Mouse (Mus musculus) hindbrain, postnatal 0 days (tissue): ENCODE results near the gene Slc23a2. TPM values are rescaled to one million over a fixed set of nuclear protein-coding genes. Genes with fewer than 3 reads are reported as not detected.

Experiments used
- ATAC-seq: fragments of 200-750 bp; cut with Nextera tagmentation; 2 replicates; pipeline ENCODE4 v1.8.0; 2017; ENCODE audit warnings: mild to moderate bottlenecking, moderate TSS enrichment, moderate library complexity
- DNase-seq: peaks from one replicate; pipeline ENCODE4 v3.0.0-alpha.2; 2015; ENCODE audit warnings: low spot score
- H3K27ac ChIP-seq: fragments of 300-500 bp; sonication (generic); 2 replicates; pipeline ENCODE4 v1.5.1; 2014; ENCODE audit warnings: mild to moderate bottlenecking
- H3K27me3 ChIP-seq: fragments of 300-500 bp; sonication (generic); 2 replicates; pipeline ENCODE4 v1.6.1; 2014; ENCODE audit warnings: low read length, mixed read lengths; ENCODE audit not compliant: insufficient read depth
- H3K36me3 ChIP-seq: fragments of 300-500 bp; sonication (generic); 2 replicates; pipeline ENCODE4 v1.6.1; 2014; ENCODE audit warnings: low read length, mixed read lengths; ENCODE audit not compliant: insufficient read depth
- H3K4me1 ChIP-seq: fragments of 300-500 bp; sonication (generic); 2 replicates; pipeline ENCODE4 v1.6.1; 2014; ENCODE audit warnings: antibody characterized with exemption, low read length, mixed read lengths; ENCODE audit not compliant: insufficient read depth
- H3K4me2 ChIP-seq: fragments of 300-500 bp; sonication (generic); 2 replicates; pipeline ENCODE4 v1.6.1; 2014; ENCODE audit warnings: low read depth, mild to moderate bottlenecking, low read length, moderate library complexity, mixed read lengths
- H3K4me3 ChIP-seq: fragments of 300-500 bp; sonication (generic); 2 replicates; pipeline ENCODE4 v1.5.1; 2014; ENCODE audit warnings: low read length
- H3K9ac ChIP-seq: fragments of 300-500 bp; sonication (generic); replicated peaks from 2 replicates; pipeline ENCODE4 v1.6.1; 2014; ENCODE audit warnings: mild to moderate bottlenecking, low read length, moderate library complexity, mixed read lengths
- H3K9me3 ChIP-seq: fragments of 300-500 bp; sonication (generic); 2 replicates; pipeline ENCODE4 v1.6.1; 2016; ENCODE audit warnings: low read length, mixed read lengths
- CTCF ChIP-seq: IDR thresholded peaks from 2 replicates; pipeline ENCODE4 v1.5.1; 2016; ENCODE audit warnings: antibody characterized with exemption, control low read depth, low read depth
- WGBS: fragments of 180-500 bp; shearing (Covaris S2); extraction: QIAGEN DNeasy Blood & Tissue Kit; methylation state at CpG from one replicate; pipeline ENCODE4 v1.1.7; 2014; 5-methylcytosine and 5-hydroxymethylcytosine counted together
- polyA plus RNA-seq: library from polyadenylated mRNA; unstranded; fragments of >200 nt; fragmentation: Nextera tagmentation; extraction: Ambion mirVana; gene quantifications from 2 replicates; pipeline ENCODE4 v1.2.1, GENCODE M21; 2015
- total RNA-seq: library from RNA; depleted of rRNA; stranded (reverse); fragments of >200 nt; gene quantifications from 2 replicates; pipeline ENCODE4 v1.2.3, GENCODE M21; 2014

Gene Slc23a2
- total and polyA plus RNA-seq, 2 experiments from 2014 or later = 49.4 to 83.1 TPM

DNA sequence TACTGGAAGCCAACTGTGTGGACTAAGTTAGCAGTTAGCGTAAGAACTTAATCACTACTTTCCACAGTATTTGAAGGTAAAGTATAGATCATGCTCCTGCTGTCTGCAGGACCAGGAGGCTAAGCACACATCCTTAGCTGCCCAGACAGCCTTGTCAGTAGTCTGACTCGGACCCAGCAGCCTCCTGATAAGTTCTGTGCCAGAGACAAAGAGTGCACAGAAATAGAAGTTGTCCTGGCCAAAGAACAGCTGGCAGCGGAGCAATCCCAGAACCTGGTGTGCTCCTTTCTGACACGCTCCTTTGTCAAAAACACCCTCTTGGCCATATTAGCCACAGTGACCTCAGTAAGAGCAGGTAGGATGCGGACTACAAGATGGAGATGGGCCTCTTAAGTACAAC is 65.8 kb downstream of the Slc23a2 start:
- Histone ChIP-seq H3K4me3 (no peak overlapping the region), H3K27me3 (no peaks in the 10 kb centered on the region), H3K4me2 (no peak overlapping the region), H3K27ac (no peak overlapping the region), H3K36me3 (peaks cover 22% of the 10 kb centered on the region), H3K4me1 (no peaks in the 10 kb centered on the region), H3K9me3 (no peaks in the 10 kb centered on the region), H3K9ac (no peak overlapping the region)
- no peak for TF ChIP-seq CTCF
- WGBS = 76% methylated on average over 5 of the region's 5 CpGs
- no peak for DNase-seq
- ATAC-seq = no peak

GRCm38 (mm10) chr2:132073052-132073451 is 71.9 kb downstream of the Slc23a2 start:
- Histone ChIP-seq H3K4me2 (no peak overlapping the region), H3K27ac (no peak overlapping the region), H3K4me3 (no peak overlapping the region), H3K9ac (no peak overlapping the region), H3K4me1 (no peaks in the 10 kb centered on the region), H3K36me3 (peaks cover 41% of the 10 kb centered on the region), H3K27me3 (no peaks in the 10 kb centered on the region), H3K9me3 (no peaks in the 10 kb centered on the region)
- DNase-seq = no peak
- ATAC-seq = no peak
- TF ChIP-seq CTCF = no peak
- WGBS = 84% methylated on average over 3 of the region's 3 CpGs

DNA sequence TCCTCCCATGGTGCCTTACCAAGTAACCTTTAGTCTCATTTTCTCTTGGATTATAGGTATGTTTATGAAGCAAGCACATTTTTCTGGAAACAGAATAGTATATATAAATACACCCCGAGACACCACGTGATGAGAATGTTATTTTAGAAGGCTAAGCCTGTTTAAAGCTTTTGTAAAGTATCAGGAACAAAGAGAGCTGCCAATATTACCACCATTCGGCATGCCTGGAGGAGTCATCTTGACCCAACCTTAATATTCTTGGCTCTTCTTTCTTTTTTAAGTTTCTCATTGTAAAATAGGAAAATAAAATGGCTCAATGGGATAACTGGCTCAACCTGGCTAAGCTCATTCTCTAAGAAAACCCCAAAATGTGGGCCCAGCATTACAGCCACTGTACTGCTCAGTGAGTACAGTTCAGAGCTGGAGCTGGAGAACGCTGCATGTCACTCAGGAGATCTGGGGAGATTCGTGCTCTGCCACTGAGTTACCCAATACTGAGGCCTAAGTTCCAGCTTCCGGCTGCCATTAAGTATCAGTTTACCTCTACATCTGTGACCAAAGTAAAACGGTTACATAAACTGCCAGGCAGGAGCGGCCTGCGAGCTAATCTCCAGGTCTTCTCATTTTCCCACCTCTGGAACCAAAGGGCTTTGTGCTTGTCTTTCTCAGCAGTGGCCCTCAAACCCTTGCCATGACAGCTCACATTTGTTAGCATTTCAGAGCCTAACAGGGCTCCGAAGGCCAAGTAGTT is 74.7 kb downstream of the Slc23a2 start:
- ATAC-seq = no peak
- Histone ChIP-seq H3K9me3 (no peaks in the 10 kb centered on the region), H3K27ac (no peak overlapping the region), H3K4me1 (no peaks in the 10 kb centered on the region), H3K9ac (no peak overlapping the region), H3K4me3 (no peak overlapping the region), H3K36me3 (peaks cover 43% of the 10 kb centered on the region), H3K4me2 (no peak overlapping the region), H3K27me3 (no peaks in the 10 kb centered on the region)
- no peak for DNase-seq
- no peak for TF ChIP-seq CTCF
- 93% methylated on average over 10 of the region's 10 CpGs for WGBS

DNA sequence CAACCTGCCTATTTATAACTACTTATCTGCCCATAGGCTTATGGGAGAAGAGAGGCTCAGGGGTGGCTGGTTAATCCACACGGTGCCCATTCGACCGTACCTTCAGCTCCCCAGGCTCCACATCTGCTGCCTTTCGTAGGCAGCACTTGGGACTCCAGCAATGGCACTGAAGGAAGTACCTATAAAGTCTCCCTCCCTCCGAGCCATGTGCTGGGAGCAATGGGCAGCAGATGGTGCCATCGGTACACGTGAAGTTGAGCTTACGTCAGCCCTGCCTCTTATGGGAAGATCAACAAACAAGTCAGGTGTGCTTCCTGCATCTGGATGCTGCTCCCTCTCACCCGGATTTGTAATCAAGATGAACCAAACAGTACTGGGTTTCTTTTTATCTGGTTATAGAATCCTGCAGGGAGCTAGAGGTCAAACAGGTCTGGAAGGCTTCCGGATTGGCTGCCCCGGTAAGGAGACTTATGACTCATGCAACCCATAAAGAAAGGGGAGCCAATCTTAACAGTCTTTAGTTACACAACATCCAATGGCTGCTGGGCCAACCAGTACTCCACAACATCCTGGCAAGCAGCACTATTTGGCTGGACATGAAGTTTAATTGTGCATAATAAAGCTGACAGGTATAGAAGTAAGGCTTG is 80.6 kb downstream of the Slc23a2 start:
- WGBS = 69% methylated on average over 11 of the region's 11 CpGs
- Histone ChIP-seq H3K27me3 (no peaks in the 10 kb centered on the region), H3K27ac (no peak overlapping the region), H3K4me2 (no peak overlapping the region), H3K4me1 (no peaks in the 10 kb centered on the region), H3K4me3 (no peak overlapping the region), H3K9ac (no peak overlapping the region), H3K9me3 (no peaks in the 10 kb centered on the region), H3K36me3 (peaks cover 37% of the 10 kb centered on the region; the same call in 1 of the 2 replicates)
- peak; percentile 29; the same call in 1 of the 2 replicates for TF ChIP-seq CTCF
- peak; percentile 24 for DNase-seq
- peak; percentile 57; the same call in 1 of the 2 replicates for ATAC-seq

GRCm38 (mm10) chr2:132063776-132064175 is 81.1 kb downstream of the Slc23a2 start:
- H3K4me3 ChIP-seq = no peak overlapping the region
- no peak overlapping the region for H3K4me2 ChIP-seq
- peaks cover 42% of the 10 kb centered on the region; the same call in 1 of the 2 replicates for H3K36me3 ChIP-seq
- H3K9ac ChIP-seq = no peak overlapping the region
- no peaks in the 10 kb centered on the region for H3K4me1 ChIP-seq
- ATAC-seq (no peak), DNase-seq (no peak)
- no peak overlapping the region for H3K27ac ChIP-seq
- no peaks in the 10 kb centered on the region for H3K9me3 ChIP-seq
- TF ChIP-seq CTCF = no peak
- H3K27me3 ChIP-seq = no peaks in the 10 kb centered on the region
- 91% methylated on average over 3 of the region's 3 CpGs for WGBS

DNA sequence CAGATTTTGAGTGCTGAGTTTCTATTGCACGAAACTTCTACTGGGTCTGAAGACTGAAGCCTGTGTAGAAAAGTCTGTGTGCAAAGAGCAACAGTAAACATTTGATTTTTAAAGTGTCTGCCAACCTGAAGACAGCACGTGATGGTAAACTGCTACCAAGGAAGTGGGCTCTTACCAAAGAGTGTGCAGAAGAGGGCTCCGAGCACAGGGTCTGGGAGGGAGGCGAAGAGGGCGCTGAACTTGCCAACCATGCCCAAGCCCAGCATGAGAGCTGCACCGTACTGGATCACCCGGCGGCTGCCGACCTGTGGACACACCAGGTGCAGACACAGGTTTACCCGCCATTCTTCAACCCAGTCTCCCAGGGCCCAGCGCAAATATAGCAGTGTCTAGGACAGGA is 83.0 kb downstream of the Slc23a2 start:
- no peak for ATAC-seq
- Histone ChIP-seq H3K27ac (no peak overlapping the region), H3K36me3 (peaks cover 55% of the 10 kb centered on the region), H3K27me3 (no peaks in the 10 kb centered on the region), H3K9ac (no peak overlapping the region), H3K4me1 (no peaks in the 10 kb centered on the region), H3K4me3 (no peak overlapping the region), H3K4me2 (no peak overlapping the region), H3K9me3 (no peaks in the 10 kb centered on the region)
- 96% methylated on average over 11 of the region's 11 CpGs for WGBS
- no peak for DNase-seq
- no peak for TF ChIP-seq CTCF

DNA sequence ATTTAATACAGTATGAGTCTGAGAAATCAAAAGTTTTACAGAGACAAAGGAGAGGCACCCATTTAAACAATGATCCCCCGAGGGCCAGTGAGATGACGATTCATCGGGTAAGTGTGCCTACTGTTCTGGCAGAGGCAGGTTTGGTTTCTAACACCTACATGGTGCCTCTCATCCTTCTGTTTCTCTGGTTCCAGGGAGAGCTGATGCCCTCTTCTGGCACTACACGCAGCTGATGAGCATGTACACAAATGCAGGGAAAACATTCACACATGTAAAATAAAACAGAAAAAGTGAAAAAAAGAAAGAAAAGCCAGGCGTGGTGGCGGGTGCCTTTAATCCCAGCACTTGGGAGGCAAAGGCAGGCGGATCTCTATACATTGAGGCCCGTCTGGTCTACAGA is 85.0 kb downstream of the Slc23a2 start:
- Histone ChIP-seq H3K4me3 (no peak overlapping the region), H3K4me2 (no peak overlapping the region), H3K27me3 (no peaks in the 10 kb centered on the region), H3K4me1 (no peaks in the 10 kb centered on the region), H3K9ac (no peak overlapping the region), H3K9me3 (no peaks in the 10 kb centered on the region), H3K36me3 (peaks cover 60% of the 10 kb centered on the region), H3K27ac (no peak overlapping the region)
- no peak for DNase-seq
- WGBS = 87% methylated on average over 8 of the region's 8 CpGs
- no peak for ATAC-seq
- peak; percentile 49 for TF ChIP-seq CTCF
